Mouse (Mus musculus) liver, embryonic 14.5 days (tissue): ENCODE data around the gene Tnrc18.

Experiments used
- CTCF ChIP-seq: IDR thresholded peaks from 2 replicates; pipeline ENCODE4 v1.5.1; 2016; ENCODE audit warnings: antibody characterized with exemption, low read depth, control low read depth
- EP300 ChIP-seq: IDR thresholded peaks from 2 replicates; pipeline ENCODE4 v1.6.1; 2016; ENCODE audit warnings: antibody characterized with exemption, low read depth

DNA sequence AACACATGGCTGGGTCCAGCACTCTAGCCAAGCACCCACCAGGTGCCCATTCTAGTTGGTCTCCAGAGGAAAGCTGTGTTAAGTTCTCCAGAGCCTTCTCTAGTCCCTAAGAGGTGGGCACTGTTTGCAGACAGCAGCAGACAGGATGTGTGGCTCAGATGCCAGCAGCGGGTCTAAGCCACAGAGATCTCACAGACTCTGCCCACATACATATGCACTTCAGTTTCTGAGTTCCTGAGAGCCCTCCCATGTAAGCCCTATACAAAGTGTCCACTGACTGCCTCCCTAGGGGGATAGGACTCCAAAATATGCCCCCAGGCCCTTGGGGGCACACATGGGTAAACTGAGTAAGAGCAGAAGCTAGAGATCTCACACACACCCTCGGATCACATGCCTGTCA lies 23.3 kb downstream of the Tnrc18 start:
- TF ChIP-seq CTCF (no peak), EP300 (no peak)
